Mouse (Mus musculus): ENCODE data around the gene Blm. TPM values are rescaled to one million over a fixed set of nuclear protein-coding genes. Genes with fewer than 3 reads are reported as not detected.

Gene Blm
- polyA plus RNA-seq, 1 experiment from 2014 or later: 10.1 TPM

DNA sequence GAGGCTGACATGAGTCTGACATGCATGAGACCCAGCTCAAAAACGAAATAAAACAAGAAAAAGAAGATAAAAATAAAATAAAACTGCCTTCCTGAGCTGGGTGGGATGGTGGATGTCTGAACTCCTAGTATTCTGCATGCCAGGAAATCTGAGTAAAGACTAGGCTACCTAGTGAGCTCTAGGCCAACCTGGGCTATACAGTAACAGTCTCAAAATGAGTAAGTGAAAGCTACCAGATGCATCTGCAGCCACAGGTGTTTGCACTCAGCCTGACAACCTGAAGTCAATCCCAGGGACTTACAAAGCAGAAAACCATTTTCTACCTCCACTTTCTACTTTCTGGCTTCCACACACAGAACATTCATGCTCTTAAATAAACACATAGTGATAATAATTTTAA, 45.5 kb downstream of the Blm start:
- H3K36me3 ChIP-seq (replicated peaks): 0 out of 2 replicates have a peak, but pooled peaks cover 3% of the 10 kb centered on the region
- H3K27me3 ChIP-seq (replicated peaks): no peaks in the 10 kb centered on the region
- no peak overlapping the region for H3K9ac ChIP-seq
- H3K9me3 ChIP-seq: no peaks in the 10 kb centered on the region
- no peak overlapping the region for H3K4me3 ChIP-seq
- WGBS: 74% methylated on average over 1 of the region's 1 CpGs
- H3K27ac ChIP-seq: no peak overlapping the region
- ATAC-seq (replicated peaks): no peak
- no peak overlapping the region for H3K4me2 ChIP-seq
- no peaks in the 10 kb centered on the region for H3K4me1 ChIP-seq

GRCm38 (mm10) chr7:80487239-80487638, 47.7 kb downstream of the Blm start:
- no peak overlapping the region for H3K9ac ChIP-seq
- no peak overlapping the region for H3K4me3 ChIP-seq
- WGBS: 91% methylated on average over 4 of the region's 4 CpGs
- ATAC-seq (replicated peaks): no peak
- no peaks in the 10 kb centered on the region for H3K4me1 ChIP-seq
- no peaks in the 10 kb centered on the region for H3K36me3 ChIP-seq (replicated peaks)
- no peaks in the 10 kb centered on the region for H3K9me3 ChIP-seq
- no peak overlapping the region for H3K27ac ChIP-seq
- no peaks in the 10 kb centered on the region for H3K27me3 ChIP-seq (replicated peaks)
- no peak overlapping the region for H3K4me2 ChIP-seq

DNA sequence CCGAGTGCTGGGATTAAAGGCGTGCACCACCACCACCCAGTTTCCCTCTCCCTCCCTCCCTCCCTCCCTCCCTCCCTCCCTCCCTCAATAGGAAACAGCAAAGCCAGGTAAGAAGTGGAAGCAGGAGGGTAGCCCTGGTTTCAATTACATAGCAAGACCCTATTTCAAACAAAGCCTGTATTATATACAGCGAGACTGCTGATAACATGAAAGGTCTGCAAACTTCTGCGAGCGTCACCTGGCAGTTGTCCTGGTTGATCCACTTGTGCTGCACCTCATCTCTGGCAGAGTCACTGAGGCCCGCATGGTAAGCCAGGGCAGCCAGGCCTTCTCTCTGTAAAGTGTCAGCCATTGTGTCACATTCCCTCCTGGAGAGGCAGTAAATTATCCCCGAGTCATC, 54.8 kb downstream of the Blm start:
- no peak for ATAC-seq (replicated peaks)
- H3K27me3 ChIP-seq (replicated peaks): no peaks in the 10 kb centered on the region
- no peak overlapping the region for H3K4me3 ChIP-seq
- no peaks in the 10 kb centered on the region for H3K9me3 ChIP-seq
- WGBS: 82% methylated on average over 7 of the region's 7 CpGs
- no peaks in the 10 kb centered on the region for H3K36me3 ChIP-seq (replicated peaks)
- H3K9ac ChIP-seq: no peak overlapping the region
- H3K4me2 ChIP-seq: no peak overlapping the region
- H3K4me1 ChIP-seq: no peaks in the 10 kb centered on the region
- no peak overlapping the region for H3K27ac ChIP-seq

GRCm38 (mm10) chr7:80473837-80474236, 61.1 kb downstream of the Blm start:
- H3K4me1 ChIP-seq: no peaks in the 10 kb centered on the region
- no peak overlapping the region for H3K27ac ChIP-seq
- ATAC-seq (replicated peaks): no peak
- H3K9me3 ChIP-seq: no peaks in the 10 kb centered on the region
- no peaks in the 10 kb centered on the region for H3K36me3 ChIP-seq (replicated peaks)
- H3K4me2 ChIP-seq: no peak overlapping the region
- H3K9ac ChIP-seq: no peak overlapping the region
- no peaks in the 10 kb centered on the region for H3K27me3 ChIP-seq (replicated peaks)
- 97% methylated on average over 7 of the region's 7 CpGs for WGBS
- no peak overlapping the region for H3K4me3 ChIP-seq

- ATAC-seq (replicated peaks): no peak
- Histone ChIP-seq H3K27me3 (replicated peaks) (no peaks in the 10 kb centered on the region), H3K9me3 (no peaks in the 10 kb centered on the region), H3K4me3 (no peak overlapping the region), H3K9ac (no peak overlapping the region), H3K4me2 (no peak overlapping the region), H3K4me1 (no peaks in the 10 kb centered on the region), H3K27ac (no peak overlapping the region), H3K36me3 (replicated peaks) (no peaks in the 10 kb centered on the region)
- WGBS: 91% methylated on average over 2 of the region's 2 CpGs
Observed at GRCm38 (mm10) chr7:80468851-80469250, 66.1 kb downstream of the Blm start.

DNA sequence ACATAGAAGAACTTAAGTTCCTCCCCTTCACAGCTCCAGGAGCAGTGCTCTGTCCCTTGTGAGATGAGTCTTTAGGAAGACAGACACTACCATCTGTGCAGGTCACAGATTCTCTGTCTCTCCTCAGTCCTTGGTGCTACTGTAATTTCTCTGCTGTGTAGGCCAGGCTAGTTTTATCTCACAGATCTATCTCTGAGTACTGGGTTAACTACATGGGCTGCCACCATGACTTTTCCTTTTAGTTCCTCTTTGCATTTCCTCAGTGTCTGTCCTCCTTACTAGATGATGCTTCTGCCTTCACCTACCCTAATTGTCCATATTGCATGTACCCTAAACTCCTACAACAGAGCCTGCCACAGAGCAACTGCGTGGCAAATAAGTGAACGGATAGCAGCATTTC, 67.6 kb downstream of the Blm start:
- Histone ChIP-seq H3K27me3 (replicated peaks) (no peaks in the 10 kb centered on the region), H3K4me2 (no peak overlapping the region), H3K27ac (no peak overlapping the region), H3K9ac (no peak overlapping the region), H3K4me1 (no peaks in the 10 kb centered on the region), H3K4me3 (no peak overlapping the region), H3K9me3 (no peaks in the 10 kb centered on the region), H3K36me3 (replicated peaks) (no peaks in the 10 kb centered on the region)
- no peak for ATAC-seq (replicated peaks)
- 94% methylated on average over 2 of the region's 2 CpGs for WGBS

DNA sequence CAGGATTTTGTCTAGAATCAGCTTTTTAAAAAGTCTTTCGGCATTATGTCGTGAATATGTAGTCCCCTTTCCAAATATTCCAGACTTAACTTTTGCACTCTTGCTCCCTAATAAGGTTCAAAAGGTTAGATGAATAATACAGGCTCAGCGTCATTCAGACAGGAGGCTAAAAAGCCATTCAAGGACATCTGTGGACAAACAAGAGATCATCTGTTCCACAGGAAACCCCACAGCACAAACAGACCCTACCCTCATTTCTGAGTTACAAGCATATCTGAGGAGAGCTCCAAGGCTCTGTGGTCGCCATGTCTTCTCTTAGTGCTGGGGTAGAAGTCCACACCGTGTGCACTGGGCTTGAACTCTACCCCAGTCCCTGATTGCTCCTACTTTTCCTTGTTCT, 70.1 kb downstream of the Blm start:
- Histone ChIP-seq H3K36me3 (replicated peaks) (0 out of 2 replicates have a peak, but pooled peaks cover 4% of the 10 kb centered on the region), H3K27me3 (replicated peaks) (no peaks in the 10 kb centered on the region), H3K9ac (no peak overlapping the region), H3K9me3 (no peaks in the 10 kb centered on the region), H3K27ac (no peak overlapping the region), H3K4me2 (no peak overlapping the region), H3K4me1 (no peaks in the 10 kb centered on the region), H3K4me3 (no peak overlapping the region)
- WGBS: 89% methylated on average over 5 of the region's 5 CpGs
- no peak for ATAC-seq (replicated peaks)

GRCm38 (mm10) chr7:80461891-80462290, 73.0 kb downstream of the Blm start:
- WGBS: 94% methylated on average over 7 of the region's 7 CpGs
- H3K9me3 ChIP-seq: no peaks in the 10 kb centered on the region
- no peaks in the 10 kb centered on the region for H3K27me3 ChIP-seq (replicated peaks)
- no peak overlapping the region for H3K4me3 ChIP-seq
- no peak overlapping the region for H3K27ac ChIP-seq
- H3K9ac ChIP-seq: no peak overlapping the region
- no peak for ATAC-seq (replicated peaks)
- 0 out of 2 replicates have a peak, but pooled peaks cover 5% of the 10 kb centered on the region for H3K36me3 ChIP-seq (replicated peaks)
- no peak overlapping the region for H3K4me2 ChIP-seq
- H3K4me1 ChIP-seq: no peaks in the 10 kb centered on the region

DNA sequence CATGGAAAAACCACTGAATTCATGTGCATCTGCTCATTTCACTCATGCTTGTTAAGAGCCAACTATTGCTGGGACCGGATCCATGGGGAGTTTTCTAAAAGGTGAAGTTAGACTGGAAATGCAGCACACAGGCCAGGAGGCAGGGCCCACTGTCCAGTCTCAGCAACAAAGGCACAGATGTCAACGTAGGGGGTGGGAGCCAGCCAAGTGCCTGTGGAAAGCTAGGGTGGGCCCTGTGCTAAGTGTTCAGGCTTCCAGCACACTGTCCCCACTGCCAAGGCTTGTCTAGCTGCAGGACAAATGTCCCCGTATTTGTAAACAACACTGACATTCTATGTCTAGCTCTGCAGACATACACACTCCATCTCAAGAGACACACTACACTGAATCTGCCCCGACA, 74.0 kb downstream of the Blm start:
- Histone ChIP-seq H3K36me3 (replicated peaks) (0 out of 2 replicates have a peak, but pooled peaks cover 5% of the 10 kb centered on the region), H3K27ac (no peak overlapping the region), H3K4me3 (no peak overlapping the region), H3K9ac (no peak overlapping the region), H3K4me2 (no peak overlapping the region), H3K27me3 (replicated peaks) (no peaks in the 10 kb centered on the region), H3K4me1 (no peaks in the 10 kb centered on the region), H3K9me3 (no peaks in the 10 kb centered on the region)
- ATAC-seq (replicated peaks): no peak
- WGBS: 91% methylated on average over 4 of the region's 4 CpGs

- Histone ChIP-seq H3K4me3 (no peak overlapping the region), H3K27ac (no peak overlapping the region), H3K27me3 (replicated peaks) (no peaks in the 10 kb centered on the region), H3K9ac (no peak overlapping the region), H3K36me3 (replicated peaks) (0 out of 2 replicates have a peak, but pooled peaks cover 5% of the 10 kb centered on the region), H3K4me1 (no peaks in the 10 kb centered on the region), H3K9me3 (no peaks in the 10 kb centered on the region), H3K4me2 (no peak overlapping the region)
- WGBS: 97% methylated on average over 5 of the region's 5 CpGs
- no peak for ATAC-seq (replicated peaks)
Observed at GRCm38 (mm10) chr7:80460199-80460598, 74.7 kb downstream of the Blm start.

DNA sequence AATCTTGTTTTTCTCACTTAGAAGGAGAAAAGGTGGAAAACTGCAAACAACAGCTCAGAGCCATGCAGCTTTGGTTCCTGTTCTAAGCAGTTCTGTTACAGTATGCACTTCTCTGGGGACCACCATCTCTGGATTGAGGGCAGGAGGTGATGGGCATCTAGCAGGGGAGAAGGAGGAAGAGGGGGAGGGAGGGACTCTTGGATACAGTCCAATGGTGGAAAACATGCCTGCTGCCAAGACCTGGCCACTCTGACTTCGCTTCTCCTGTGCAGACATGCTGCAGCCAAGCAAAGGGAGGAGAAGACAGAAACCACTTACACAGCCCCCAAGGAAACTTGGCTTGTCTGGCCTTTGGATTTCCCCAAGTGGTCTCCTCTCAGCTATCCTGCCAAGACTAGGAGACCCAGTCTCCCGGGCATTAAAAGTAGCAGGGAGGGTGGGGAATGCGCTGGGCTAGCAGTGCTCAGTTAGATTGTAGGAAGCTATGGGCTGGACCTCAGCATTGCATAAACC, 77.0 kb downstream of the Blm start:
- WGBS: 76% methylated on average over 3 of the region's 3 CpGs
- no peak for ATAC-seq (replicated peaks)

GRCm38 (mm10) chr7:80457241-80457640, 77.7 kb downstream of the Blm start:
- Histone ChIP-seq H3K4me1 (no peaks in the 10 kb centered on the region), H3K27me3 (replicated peaks) (no peaks in the 10 kb centered on the region), H3K4me3 (no peak overlapping the region), H3K27ac (no peak overlapping the region), H3K9me3 (no peaks in the 10 kb centered on the region), H3K4me2 (no peak overlapping the region), H3K9ac (no peak overlapping the region), H3K36me3 (replicated peaks) (0 out of 2 replicates have a peak, but pooled peaks cover 5% of the 10 kb centered on the region)
- 90% methylated on average over 6 of the region's 6 CpGs for WGBS
- no peak for ATAC-seq (replicated peaks)

More for the DNA sequence above, 77.0 kb downstream of the Blm start:
- Histone ChIP-seq H3K4me3 (no peak overlapping the region), H3K27ac (no peak overlapping the region), H3K27me3 (replicated peaks) (no peaks in the 10 kb centered on the region), H3K4me1 (no peaks in the 10 kb centered on the region), H3K36me3 (replicated peaks) (0 out of 2 replicates have a peak, but pooled peaks cover 5% of the 10 kb centered on the region), H3K9me3 (no peaks in the 10 kb centered on the region), H3K4me2 (no peak overlapping the region), H3K9ac (no peak overlapping the region)

DNA sequence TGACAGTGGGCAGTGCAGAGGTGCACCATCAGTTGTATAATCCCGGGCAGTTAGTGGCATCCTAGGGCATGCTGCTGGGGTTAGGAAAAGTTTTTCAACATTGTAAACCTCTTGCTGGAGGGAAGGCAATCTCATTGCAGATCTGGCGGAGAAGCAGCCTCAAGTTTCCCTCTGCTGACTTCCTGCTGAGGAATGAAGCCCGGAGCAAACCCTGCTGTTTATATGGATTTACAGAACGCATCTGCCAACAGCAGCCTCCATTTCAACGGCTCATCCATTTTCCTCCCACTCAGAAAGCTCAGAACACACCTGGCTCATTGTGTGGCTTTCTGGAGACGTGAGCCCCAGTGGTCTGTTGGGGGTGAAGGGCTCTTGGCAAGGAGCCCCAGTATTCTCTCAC, 78.6 kb downstream of the Blm start:
- H3K4me3 ChIP-seq: no peak overlapping the region
- H3K27ac ChIP-seq: no peak overlapping the region
- H3K36me3 ChIP-seq (replicated peaks): 0 out of 2 replicates have a peak, but pooled peaks cover 5% of the 10 kb centered on the region
- no peak overlapping the region for H3K4me2 ChIP-seq
- H3K9ac ChIP-seq: no peak overlapping the region
- no peak for ATAC-seq (replicated peaks)
- no peaks in the 10 kb centered on the region for H3K9me3 ChIP-seq
- H3K4me1 ChIP-seq: no peaks in the 10 kb centered on the region
- no peaks in the 10 kb centered on the region for H3K27me3 ChIP-seq (replicated peaks)
- 89% methylated on average over 6 of the region's 6 CpGs for WGBS
